ENCODE assay signal across 31 mouse cellular contexts in the genomic region with DNA sequence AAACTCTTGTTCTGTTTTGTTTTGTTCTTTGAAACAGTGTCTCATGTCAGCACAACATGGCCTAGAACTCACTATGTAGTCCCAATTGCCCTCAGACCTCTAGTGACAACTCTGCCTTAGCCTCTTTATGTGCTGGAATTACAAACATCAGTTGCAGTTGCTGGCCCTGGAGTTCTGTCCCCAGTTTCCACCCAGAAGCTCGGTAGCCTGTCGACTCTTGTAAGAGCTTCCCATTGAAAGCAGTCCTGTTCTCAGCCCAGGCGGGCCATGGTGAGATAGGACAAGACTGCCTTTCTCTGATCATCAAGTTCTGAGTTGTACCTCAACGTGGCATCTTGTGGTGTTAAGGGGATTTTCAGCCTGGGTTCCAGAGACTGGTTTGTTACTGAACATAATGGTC.
"Had no signal": no experiment of that assay in that cellular context is flagged by ENCODE, and none has a peak within 500 bp of the region (broad histone marks: within the 10 kb centered on the region; RNA-seq: fewer than 3 reads in every experiment).

No protein-coding gene starts in this region.

- H3K36me3 ChIP-seq: limb, embryonic 10.5 days; limb, embryonic 12.5 days; limb, embryonic 13.5 days; limb, embryonic 15.5 days; lung, embryonic 15.5 days; midbrain, embryonic 10.5 days; midbrain, embryonic 12.5 days; midbrain, embryonic 13.5 days; midbrain, embryonic 15.5 days; neural tube, embryonic 12.5 days; neural tube, embryonic 13.5 days had no signal

- H3K4me3 ChIP-seq: left cerebral cortex, adult 2 months; limb, embryonic 10.5 days; limb, embryonic 12.5 days; limb, embryonic 13.5 days; limb, embryonic 15.5 days; liver, embryonic 13.5 days; liver, embryonic 15.5 days; lung, embryonic 15.5 days; megakaryocyte, embryonic 14.5 days; midbrain, embryonic 10.5 days; midbrain, embryonic 12.5 days; midbrain, embryonic 13.5 days; midbrain, embryonic 15.5 days; myocyte; neural tube, embryonic 12.5 days; neural tube, embryonic 13.5 days had no signal

- H3K27ac ChIP-seq: left cerebral cortex, adult 2 months; limb, embryonic 10.5 days; limb, embryonic 12.5 days; limb, embryonic 13.5 days; limb, embryonic 15.5 days; liver, embryonic 13.5 days; liver, embryonic 14.5 days; liver, embryonic 15.5 days; lung, embryonic 15.5 days; macrophage; midbrain, embryonic 10.5 days; midbrain, embryonic 12.5 days; midbrain, embryonic 13.5 days; midbrain, embryonic 15.5 days; neural tube, embryonic 12.5 days; neural tube, embryonic 13.5 days had no signal

- H3K9ac ChIP-seq: limb, embryonic 12.5 days; limb, embryonic 13.5 days; limb, embryonic 15.5 days; liver, embryonic 13.5 days; liver, embryonic 14.5 days; liver, embryonic 15.5 days; liver, postnatal 0 days; lung, embryonic 14.5 days; lung, embryonic 15.5 days; midbrain, embryonic 12.5 days; midbrain, embryonic 13.5 days; midbrain, embryonic 15.5 days; neural tube, embryonic 12.5 days; neural tube, embryonic 13.5 days had no signal

- H3K4me2 ChIP-seq: limb, embryonic 12.5 days; limb, embryonic 13.5 days; limb, embryonic 15.5 days; liver, embryonic 13.5 days; liver, embryonic 15.5 days; lung, embryonic 14.5 days; lung, embryonic 15.5 days; midbrain, embryonic 11.5 days; midbrain, embryonic 12.5 days; midbrain, embryonic 13.5 days; midbrain, embryonic 15.5 days; neural tube, embryonic 12.5 days; neural tube, embryonic 13.5 days had no signal

- H3K9me3 ChIP-seq: limb, embryonic 15.5 days; liver, embryonic 15.5 days; lung, embryonic 15.5 days; midbrain, embryonic 15.5 days; neural tube, embryonic 12.5 days; neural tube, embryonic 13.5 days had no signal

- H3K27me3 ChIP-seq: limb, embryonic 12.5 days; limb, embryonic 13.5 days; limb, embryonic 15.5 days; liver, embryonic 13.5 days; liver, embryonic 15.5 days; lung, embryonic 15.5 days; megakaryocyte, embryonic 14.5 days; midbrain, embryonic 12.5 days; midbrain, embryonic 13.5 days; midbrain, embryonic 15.5 days; neural tube, embryonic 12.5 days; neural tube, embryonic 13.5 days had no signal

- ATAC-seq: liver, postnatal 0 days; lung, postnatal 0 days; midbrain, embryonic 13.5 days; midbrain, embryonic 15.5 days; midbrain, embryonic 16.5 days had no signal

- H3K4me1 ChIP-seq: limb, embryonic 10.5 days; limb, embryonic 12.5 days; limb, embryonic 13.5 days; limb, embryonic 15.5 days; lung, embryonic 15.5 days; midbrain, embryonic 10.5 days; midbrain, embryonic 12.5 days; midbrain, embryonic 13.5 days; midbrain, embryonic 15.5 days; neural tube, embryonic 12.5 days; neural tube, embryonic 13.5 days had no signal

- DNase-seq: left cerebral cortex, postnatal 4 days; liver, embryonic 13.5 days; liver, postnatal 0 days; lung, adult 18-20 months; lung, adult 2 months; lung, embryonic 14.5 days; lung, postnatal 10 days; lung, postnatal 14 days; lung, postnatal 36 days; lung, postnatal 4 days; midbrain, embryonic 14.5 days had no signal
